In genomic region chr4:125941916-125942315, GRCm38 (mm10) we compare ENCODE assay signal across 7 mouse cellular contexts.
DNase-seq lines count a peak whose midpoint lies in the region.

No protein-coding gene starts in this region.

- peak; percentile 19 for DNase-seq in ovary, adult 18-20 months (ENCODE audit: low spot score)
- DNase-seq in ovary, postnatal 10 days (ENCODE audit: low spot score), result no peak
- peak; percentile 63 for DNase-seq in brain, adult 2 months (ENCODE audit: low read depth, low spot score)
- DNase-seq in frontal cortex, postnatal 25 days (ENCODE audit: low spot score in 2 of 2), result peak; percentile 41 to 51
- DNase-seq in layer of hippocampus, postnatal 36 days, result peak; percentile 42 to 56
- peak; percentile 75 for DNase-seq in retina, embryonic 14.5 days (ENCODE audit: low spot score)
- DNase-seq in gastrocnemius, postnatal 4 days (ENCODE audit: low spot score in 2 of 2), result no peak

Comparison
In these comparisons a context has a peak if more than half of its experiments do, and no peak if none do; other contexts are left out.
1. DNase-seq: peak in ovary, adult 18-20 months (single experiment), brain, adult 2 months (single experiment), frontal cortex, postnatal 25 days (2 of 2), layer of hippocampus, postnatal 36 days (2 of 2) and retina, embryonic 14.5 days (single experiment); none in ovary, postnatal 10 days (single experiment) and gastrocnemius, postnatal 4 days (0 of 2).